Mouse (Mus musculus) thymus, adult 2 months (tissue): Measurements from ENCODE around the gene Panx3. TPM values are rescaled to one million over a fixed set of nuclear protein-coding genes. Genes with fewer than 3 reads are reported as not detected.

Experiments
- DNase-seq: peaks from one replicate; pipeline ENCODE4 v3.0.0; 2021
- H3K27ac ChIP-seq: fragments of 200-500 bp; 2 replicates; pipeline ENCODE4 v1.5.1; 2012; ENCODE audit warnings: low read length, control low read depth; ENCODE audit not compliant: control insufficient read depth, insufficient read depth
- H3K27me3 ChIP-seq: fragments of 200-500 bp; 2 replicates; pipeline ENCODE4 v1.6.1; 2012; ENCODE audit warnings: mild to moderate bottlenecking, low read length, moderate library complexity, mixed read lengths; ENCODE audit not compliant: control insufficient read depth, insufficient read depth
- H3K36me3 ChIP-seq: fragments of 200-500 bp; 2 replicates; pipeline ENCODE4 v1.6.1; 2012; ENCODE audit warnings: mild to moderate bottlenecking, low read length, moderate library complexity; ENCODE audit not compliant: control insufficient read depth, insufficient read depth
- H3K4me1 ChIP-seq: fragments of 200-500 bp; replicated peaks from 2 replicates; pipeline ENCODE4 v1.6.1; 2012; ENCODE audit warnings: low read length; ENCODE audit not compliant: control insufficient read depth, insufficient read depth
- H3K4me3 ChIP-seq: fragments of 200-500 bp; 2 replicates; pipeline ENCODE4 v1.5.1; 2012; ENCODE audit warnings: mild to moderate bottlenecking, low read length, control low read depth, moderate library complexity; ENCODE audit not compliant: control insufficient read depth, insufficient read depth
- CTCF ChIP-seq: fragments of 200-500 bp; IDR thresholded peaks from 2 replicates; pipeline ENCODE4 v1.5.1; 2012; ENCODE audit warnings: mild to moderate bottlenecking, control low read depth, low read length, moderate library complexity, borderline replicate concordance; ENCODE audit not compliant: control insufficient read depth, poor library complexity, insufficient read depth; ENCODE audit errors: extremely low read depth
- POLR2A ChIP-seq: fragments of 200-500 bp; IDR thresholded peaks from 2 replicates; pipeline ENCODE4 v1.6.1; 2012; ENCODE audit warnings: mild to moderate bottlenecking, low read length, control low read depth, moderate library complexity; ENCODE audit not compliant: control insufficient read depth, poor library complexity, insufficient read depth; ENCODE audit errors: extremely low read depth
- WGBS: fragments of 180-500 bp; shearing (Covaris S2); methylation state at CpG from one replicate; pipeline ENCODE4 v1.1.7; 2018; 5-methylcytosine and 5-hydroxymethylcytosine counted together
- polyA plus RNA-seq: library from polyadenylated mRNA; depleted of rRNA; stranded (reverse); fragments of >200 nt; gene quantifications from 2 replicates; pipeline ENCODE4 v1.2.3, GENCODE M21; 2012

Gene Panx3
- polyA plus RNA-seq, 1 experiment = not detected

DNA sequence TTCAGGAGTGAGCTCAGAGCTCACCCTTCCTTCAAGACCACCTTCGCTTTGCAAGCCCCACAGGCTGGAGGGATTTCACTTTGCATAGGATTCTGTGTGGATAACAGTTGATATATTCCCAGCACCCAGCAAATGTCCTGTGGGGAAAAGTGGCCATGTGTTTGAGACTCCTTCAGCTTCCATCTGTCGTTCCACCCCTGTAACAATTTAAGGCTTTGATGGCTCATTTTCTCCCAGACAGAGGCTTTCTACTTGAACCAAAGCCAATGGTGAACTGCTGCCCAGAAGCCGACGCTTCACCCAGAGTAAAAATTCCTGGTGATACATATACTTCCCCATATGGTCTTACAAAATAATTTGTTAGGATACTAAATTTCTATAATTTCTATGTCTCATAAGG lies 6.3 kb upstream of the Panx3 start:
- H3K36me3 ChIP-seq = no peaks in the 10 kb centered on the region
- 92% methylated on average over 4 of the region's 4 CpGs for WGBS
- TF ChIP-seq CTCF = no peak
- no peak for TF ChIP-seq POLR2A
- no peaks in the 10 kb centered on the region for H3K4me1 ChIP-seq
- no peak for DNase-seq
- H3K27me3 ChIP-seq = no peaks in the 10 kb centered on the region; the same call in 1 of the 2 replicates
- no peak overlapping the region for H3K27ac ChIP-seq
- H3K4me3 ChIP-seq = no peak overlapping the region

GRCm38 (mm10) chr9:37670261-37670660 lies 1.2 kb upstream of the Panx3 start:
- TF ChIP-seq CTCF (no peak), POLR2A (no peak)
- Histone ChIP-seq H3K27me3 (no peaks in the 10 kb centered on the region; the same call in 1 of the 2 replicates), H3K36me3 (no peaks in the 10 kb centered on the region), H3K4me3 (no peak overlapping the region), H3K4me1 (no peaks in the 10 kb centered on the region), H3K27ac (no peak overlapping the region)
- WGBS = 91% methylated on average over 3 of the region's 3 CpGs
- DNase-seq = no peak

GRCm38 (mm10) chr9:37669678-37670077 lies 643 bp upstream of the Panx3 start:
- Histone ChIP-seq H3K4me3 (no peak overlapping the region), H3K36me3 (no peaks in the 10 kb centered on the region), H3K27ac (no peak overlapping the region), H3K4me1 (no peaks in the 10 kb centered on the region), H3K27me3 (no peaks in the 10 kb centered on the region; the same call in 1 of the 2 replicates)
- no peak for DNase-seq
- WGBS = 87% methylated on average over 4 of the region's 4 CpGs
- TF ChIP-seq POLR2A = no peak
- TF ChIP-seq CTCF = no peak

- no peak for TF ChIP-seq CTCF
- TF ChIP-seq POLR2A = no peak
- Histone ChIP-seq H3K4me1 (no peaks in the 10 kb centered on the region), H3K27me3 (no peaks in the 10 kb centered on the region), H3K27ac (no peak overlapping the region), H3K4me3 (no peak overlapping the region), H3K36me3 (no peaks in the 10 kb centered on the region)
- no peak for DNase-seq
- WGBS = 88% methylated on average over 7 of the region's 7 CpGs
These were observed 3.0 kb downstream of the Panx3 start for GRCm38 (mm10) chr9:37666045-37666444.

DNA sequence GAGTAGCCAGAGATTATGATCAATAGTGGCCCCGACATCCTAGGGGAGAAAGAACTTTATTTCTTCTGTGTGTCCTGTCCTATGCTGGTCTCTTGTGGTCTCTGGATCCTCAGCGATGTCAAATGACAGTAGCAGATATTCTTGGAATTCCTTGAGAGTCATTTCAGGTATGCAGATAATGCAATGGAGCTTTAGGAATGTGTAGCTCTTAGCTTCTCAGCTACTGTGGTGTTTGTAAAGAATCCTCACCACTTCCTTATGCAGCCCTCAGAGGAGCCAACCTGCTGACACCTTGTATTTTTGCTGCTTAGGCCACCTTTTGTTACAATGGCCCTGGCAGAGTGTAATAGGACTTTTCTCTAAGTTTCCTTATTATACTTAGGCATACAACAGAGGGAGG lies 4.4 kb downstream of the Panx3 start:
- H3K36me3 ChIP-seq = no peaks in the 10 kb centered on the region
- no peak for DNase-seq
- no peaks in the 10 kb centered on the region for H3K4me1 ChIP-seq
- TF ChIP-seq POLR2A = no peak
- no peak for TF ChIP-seq CTCF
- 76% methylated on average over 2 of the region's 2 CpGs for WGBS
- no peak overlapping the region for H3K4me3 ChIP-seq
- H3K27me3 ChIP-seq = no peaks in the 10 kb centered on the region
- H3K27ac ChIP-seq = no peak overlapping the region

DNA sequence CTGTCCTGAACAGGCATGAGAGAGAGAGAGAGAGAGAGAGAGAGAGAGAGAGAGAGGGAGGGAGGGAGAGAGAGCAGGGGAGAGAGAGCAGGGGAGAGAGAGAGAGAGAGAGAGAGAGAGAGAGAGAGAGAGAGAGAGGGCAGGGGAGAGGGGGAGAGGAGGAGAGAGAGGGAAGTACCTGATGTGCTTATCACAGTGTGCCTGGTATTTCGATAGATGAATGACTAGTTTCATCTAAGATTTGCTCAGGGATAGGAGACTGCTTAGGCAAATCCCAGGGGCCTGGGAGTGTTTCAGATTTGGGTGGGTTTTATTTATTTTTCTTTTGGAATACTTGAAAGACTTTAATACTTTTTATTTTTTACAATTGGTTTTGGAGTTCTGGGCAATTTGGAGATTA lies 5.8 kb downstream of the Panx3 start:
- no peaks in the 10 kb centered on the region for H3K4me1 ChIP-seq
- H3K27me3 ChIP-seq = no peaks in the 10 kb centered on the region
- H3K27ac ChIP-seq = no peak overlapping the region
- DNase-seq = no peak
- no peaks in the 10 kb centered on the region for H3K36me3 ChIP-seq
- no peak overlapping the region for H3K4me3 ChIP-seq
- WGBS = 54% methylated on average over 1 of the region's 1 CpGs
- TF ChIP-seq POLR2A = no peak
- TF ChIP-seq CTCF = no peak

GRCm38 (mm10) chr9:37659413-37659812 lies 9.6 kb downstream of the Panx3 start:
- DNase-seq = no peak
- H3K36me3 ChIP-seq = peaks cover 1% of the 10 kb centered on the region; the same call in 1 of the 2 replicates
- H3K4me1 ChIP-seq = no peaks in the 10 kb centered on the region
- TF ChIP-seq POLR2A (no peak), CTCF (no peak)
- WGBS = 89% methylated on average over 6 of the region's 6 CpGs
- no peak overlapping the region for H3K4me3 ChIP-seq
- H3K27ac ChIP-seq = no peak overlapping the region
- no peaks in the 10 kb centered on the region for H3K27me3 ChIP-seq
